Mouse (Mus musculus): ENCODE results near the gene Taf8. TPM values are rescaled to one million over a fixed set of nuclear protein-coding genes. Genes with fewer than 3 reads are reported as not detected.

The Taf8 gene
- total RNA-seq, 2 experiments from 2014 or later, result 20.5 to 26.2 TPM

- Histone ChIP-seq H3K27ac (no peak overlapping the region), H3K4me3 (no peak overlapping the region)
- peak in 1 of 2 experiments; percentile 29 for DNase-seq (ENCODE audit: low spot score in 2 of 2)
- no peak for TF ChIP-seq CTCF (conservative IDR thresholded peaks at IDR 0.05)
These were observed 31.4 kb downstream of the Taf8 start for GRCm38 (mm10) chr17:47470686-47471085.

- TF ChIP-seq CTCF (conservative IDR thresholded peaks at IDR 0.05), result no peak
- no peak overlapping the region for H3K4me3 ChIP-seq
- H3K27ac ChIP-seq, result no peak overlapping the region
- no peak for DNase-seq (ENCODE audit: low spot score in 2 of 2)
These were observed 32.0 kb downstream of the Taf8 start for GRCm38 (mm10) chr17:47470121-47470520.

DNA sequence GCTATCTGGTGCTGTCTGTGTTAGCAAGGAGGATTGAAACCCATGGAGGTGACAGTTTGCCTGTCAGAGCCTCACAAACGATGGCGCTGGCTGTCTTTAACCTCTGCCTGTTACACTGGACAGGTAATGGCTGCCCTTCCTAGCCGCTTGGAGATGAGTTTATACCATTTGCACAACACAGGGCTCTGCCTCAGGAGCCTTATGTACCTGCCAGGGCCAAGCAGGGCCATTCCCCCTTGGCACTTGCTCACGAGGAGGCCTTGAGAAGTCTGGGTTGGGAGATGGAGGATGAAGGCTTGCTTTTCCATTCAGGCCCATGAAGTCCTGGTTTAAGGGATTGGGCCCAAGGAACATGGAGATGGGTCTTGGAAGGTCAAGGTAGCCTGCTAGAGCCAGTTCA is 32.5 kb downstream of the Taf8 start:
- Histone ChIP-seq H3K4me3 (no peak overlapping the region), H3K27ac (no peak overlapping the region)
- no peak for DNase-seq (ENCODE audit: low spot score in 2 of 2)
- TF ChIP-seq CTCF (conservative IDR thresholded peaks at IDR 0.05), result no peak

DNA sequence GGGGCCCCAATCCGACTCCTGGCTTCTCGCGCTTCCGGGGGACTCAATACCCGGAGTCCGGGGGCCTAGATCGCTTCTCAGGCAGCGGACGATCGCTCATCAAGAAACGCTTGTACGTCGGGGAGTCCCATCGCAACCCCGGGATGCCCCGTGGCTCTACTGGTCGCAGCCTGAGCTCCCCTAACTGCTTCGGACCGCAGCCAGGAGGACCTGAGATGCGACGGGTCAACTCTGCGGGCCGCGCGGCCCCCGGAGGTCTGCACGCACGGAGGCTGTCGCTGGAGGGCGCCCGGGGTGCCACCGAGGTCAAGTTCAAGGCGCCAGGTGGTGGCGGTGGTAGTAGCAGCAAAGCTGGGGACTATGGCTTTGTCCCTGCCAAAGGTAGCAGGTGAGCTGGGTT is 33.6 kb downstream of the Taf8 start:
- H3K27ac ChIP-seq, result no peak overlapping the region
- DNase-seq (ENCODE audit: low spot score in 2 of 2), result no peak
- H3K4me3 ChIP-seq, result no peak overlapping the region
- peak; percentile 19; the same call in 1 of the 2 replicates for TF ChIP-seq CTCF (conservative IDR thresholded peaks at IDR 0.05)

DNA sequence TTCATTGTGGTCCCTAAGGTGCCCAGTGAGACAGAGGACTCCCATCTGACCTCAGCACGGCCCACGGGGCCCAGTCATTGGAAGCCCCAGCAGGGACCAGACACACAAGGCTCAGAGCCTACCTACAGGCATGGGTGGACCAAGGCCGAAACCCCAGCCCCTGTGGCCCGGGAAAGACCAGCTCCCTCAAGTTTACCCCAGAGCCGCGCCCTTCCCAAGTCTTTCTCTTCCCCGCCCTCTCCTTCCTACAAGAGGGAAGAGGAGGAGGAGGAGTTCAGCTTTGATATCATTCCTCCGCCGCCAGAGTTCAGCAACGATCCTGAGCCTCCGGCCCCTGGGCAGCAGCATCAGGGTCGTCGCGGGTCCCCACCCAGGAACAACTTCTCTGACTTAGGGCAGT is 34.0 kb downstream of the Taf8 start:
- no peak overlapping the region for H3K4me3 ChIP-seq
- DNase-seq (ENCODE audit: low spot score in 2 of 2), result no peak
- TF ChIP-seq CTCF (conservative IDR thresholded peaks at IDR 0.05), result no peak
- H3K27ac ChIP-seq, result no peak overlapping the region

DNA sequence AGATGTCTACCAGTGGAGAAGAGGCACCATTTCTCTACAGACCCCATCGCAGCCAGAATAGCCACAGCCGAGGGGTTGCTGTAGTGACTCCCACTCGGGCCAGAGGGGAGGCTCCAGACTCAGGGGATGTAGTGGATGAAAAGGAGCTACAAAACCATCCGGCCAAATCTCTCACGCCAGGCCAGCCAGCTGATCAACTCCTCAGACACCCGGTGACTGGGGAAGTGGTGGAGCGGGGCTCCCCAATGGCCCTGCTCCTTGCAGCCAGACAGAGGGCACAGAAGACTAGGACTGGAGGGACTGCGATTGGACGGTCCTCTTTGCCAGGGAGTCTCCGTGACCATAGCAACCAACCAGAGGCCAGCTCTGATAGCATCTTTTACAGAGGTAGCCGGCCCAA is 34.4 kb downstream of the Taf8 start:
- no peak overlapping the region for H3K27ac ChIP-seq
- DNase-seq (ENCODE audit: low spot score in 2 of 2), result no peak
- H3K4me3 ChIP-seq, result no peak overlapping the region
- TF ChIP-seq CTCF (conservative IDR thresholded peaks at IDR 0.05), result no peak

DNA sequence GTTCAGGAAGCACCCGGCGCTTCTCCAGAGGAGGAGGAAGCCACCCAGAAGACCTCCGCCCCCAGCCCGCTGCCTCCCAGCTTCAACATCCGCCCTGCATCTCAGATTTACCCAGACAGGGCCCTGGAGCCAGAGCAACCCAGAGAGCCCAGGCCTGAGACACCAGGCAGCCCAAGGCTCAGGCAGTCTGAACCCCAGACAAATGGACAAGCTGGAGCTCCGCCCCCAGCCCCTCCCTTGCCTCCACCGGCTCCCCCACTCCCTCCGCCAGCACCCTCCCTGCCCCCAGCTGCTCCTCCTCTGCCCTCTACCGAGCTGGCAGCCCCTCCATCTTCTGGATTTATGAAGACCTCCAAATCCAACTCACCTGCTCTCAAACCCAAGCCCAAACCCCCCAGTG is 35.8 kb downstream of the Taf8 start:
- Histone ChIP-seq H3K27ac (no peak overlapping the region), H3K4me3 (no peak overlapping the region)
- DNase-seq (ENCODE audit: low spot score in 2 of 2), result no peak
- no peak for TF ChIP-seq CTCF (conservative IDR thresholded peaks at IDR 0.05)

- TF ChIP-seq CTCF (conservative IDR thresholded peaks at IDR 0.05), result no peak
- Histone ChIP-seq H3K4me3 (no peak overlapping the region), H3K27ac (no peak overlapping the region)
- no peak for DNase-seq (ENCODE audit: low spot score in 2 of 2)
These were observed 37.1 kb downstream of the Taf8 start for GRCm38 (mm10) chr17:47465016-47465415.

DNA sequence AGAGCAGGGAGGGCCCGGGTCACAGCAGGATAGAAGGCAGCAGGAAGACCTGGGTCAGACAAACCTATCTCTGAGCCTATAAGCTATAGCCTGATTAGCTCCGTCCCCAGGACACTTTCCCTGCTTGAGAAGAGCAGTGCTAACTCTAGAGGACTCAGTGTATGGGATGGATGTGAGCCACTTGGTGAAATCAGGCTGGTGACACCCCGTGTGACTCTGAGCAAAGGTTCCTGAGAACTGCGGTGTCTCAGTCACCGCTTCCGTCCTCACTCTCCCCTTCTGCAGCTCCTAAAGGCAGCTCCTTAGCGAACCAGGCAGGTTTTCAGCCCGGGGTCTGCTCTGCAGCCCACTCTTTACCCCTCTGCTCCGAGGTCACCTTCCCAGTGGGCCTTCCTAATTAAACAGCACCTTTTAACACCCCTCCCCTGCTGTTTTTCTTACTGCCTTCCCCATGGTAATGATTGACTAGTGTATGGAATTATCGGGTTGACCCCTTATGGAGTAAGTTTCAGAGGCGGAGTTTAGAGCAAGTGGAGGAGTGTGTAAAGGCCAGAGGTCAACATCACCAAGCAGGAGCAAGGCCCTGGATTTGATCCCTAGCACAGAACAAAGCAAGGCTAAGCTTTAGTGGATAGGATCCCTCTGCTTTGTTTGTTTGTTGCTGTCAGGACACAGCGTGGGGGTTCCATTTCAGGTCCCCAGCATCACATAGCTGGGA is 37.7 kb downstream of the Taf8 start:
- no peak for TF ChIP-seq CTCF (conservative IDR thresholded peaks at IDR 0.05)
- no peak overlapping the region for H3K27ac ChIP-seq
- DNase-seq (ENCODE audit: low spot score in 2 of 2), result no peak
- H3K4me3 ChIP-seq, result no peak overlapping the region

- no peak overlapping the region for H3K27ac ChIP-seq
- no peak overlapping the region for H3K4me3 ChIP-seq
- no peak for DNase-seq (ENCODE audit: low spot score in 2 of 2)
- TF ChIP-seq CTCF (conservative IDR thresholded peaks at IDR 0.05), result no peak
These were observed 39.2 kb downstream of the Taf8 start for GRCm38 (mm10) chr17:47462728-47463388.

GRCm38 (mm10) chr17:47462209-47462608 is 39.9 kb downstream of the Taf8 start:
- TF ChIP-seq CTCF (conservative IDR thresholded peaks at IDR 0.05), result no peak
- H3K4me3 ChIP-seq, result no peak overlapping the region

DNA sequence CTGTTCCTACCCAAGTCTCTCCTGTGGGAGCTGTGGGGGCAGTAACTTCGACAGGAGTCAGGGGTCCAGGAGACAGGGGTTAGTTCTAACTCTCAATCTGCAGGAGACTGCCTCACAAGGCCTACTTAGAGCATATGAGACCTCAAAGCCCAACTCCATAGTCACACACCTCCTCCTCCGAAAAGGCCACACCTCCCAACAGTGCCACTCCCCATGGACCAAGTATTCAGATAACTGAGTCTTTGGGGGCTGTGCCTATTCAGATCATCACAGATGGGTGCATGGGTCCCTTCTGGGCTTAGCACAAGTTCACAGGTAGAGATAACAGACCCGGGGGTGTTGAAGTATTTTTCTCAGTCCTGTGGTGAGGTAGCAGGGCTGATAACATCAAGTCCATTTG is 40.4 kb downstream of the Taf8 start:
- Histone ChIP-seq H3K27ac (no peak overlapping the region), H3K4me3 (no peak overlapping the region)
- DNase-seq (ENCODE audit: low spot score in 2 of 2), result no peak
- no peak for TF ChIP-seq CTCF (conservative IDR thresholded peaks at IDR 0.05)

More at GRCm38 (mm10) chr17:47462209-47462608, 39.9 kb downstream of the Taf8 start:
- H3K27ac ChIP-seq, result no peak overlapping the region
- DNase-seq (ENCODE audit: low spot score in 2 of 2), result no peak

GRCm38 (mm10) chr17:47459341-47459919 is 42.7 kb downstream of the Taf8 start:
- H3K27ac ChIP-seq, result no peak overlapping the region
- no peak overlapping the region for H3K4me3 ChIP-seq
- DNase-seq (ENCODE audit: low spot score in 2 of 2), result no peak
- no peak for TF ChIP-seq CTCF (conservative IDR thresholded peaks at IDR 0.05)

- no peak for TF ChIP-seq CTCF (conservative IDR thresholded peaks at IDR 0.05)
- no peak for DNase-seq (ENCODE audit: low spot score in 2 of 2)
- Histone ChIP-seq H3K27ac (no peak overlapping the region), H3K4me3 (no peak overlapping the region)
These were observed 43.2 kb downstream of the Taf8 start for GRCm38 (mm10) chr17:47458936-47459335.
